Mouse (Mus musculus): ENCODE results near the gene Pcp4. TPM values are rescaled to one million over a fixed set of nuclear protein-coding genes. Genes with fewer than 3 reads are reported as not detected.

Pcp4 gene
- polyA plus RNA-seq, 1 experiment: 0.18 TPM

DNA sequence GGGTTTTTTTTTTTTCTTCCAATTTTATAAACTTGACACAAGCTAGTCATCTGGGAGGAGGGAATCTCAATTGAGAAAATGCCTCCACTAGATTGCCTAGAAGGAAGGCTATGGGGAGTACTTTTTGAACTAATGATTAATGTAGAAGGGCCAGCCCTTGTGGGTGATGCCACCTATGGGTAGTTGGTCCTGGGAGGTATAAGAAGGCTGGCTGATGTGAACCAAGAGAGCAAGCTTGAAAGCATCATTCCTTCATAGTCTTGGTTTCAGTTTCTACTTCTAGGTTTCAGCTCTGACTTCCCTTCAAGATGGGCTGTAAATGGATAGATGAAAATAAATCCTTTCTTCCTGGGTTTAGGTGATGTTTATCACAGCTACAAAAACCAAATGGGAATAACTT, 13.3 kb upstream of the Pcp4 start:
- TF ChIP-seq MYOD1 (IDR thresholded peaks at IDR 0.05; ENCODE audit: control insufficient read depth, insufficient read length, low read depth) (no peak), USF1 (IDR thresholded peaks at IDR 0.05; ENCODE audit: low read depth) (no peak), FOSL1 (IDR thresholded peaks at IDR 0.05; ENCODE audit: insufficient read depth, low read length, poor library complexity, severe bottlenecking) (no peak), CTCF (IDR thresholded peaks at IDR 0.05; ENCODE audit: control insufficient read depth, insufficient read depth, insufficient read length) (no peak), CEBPB (IDR thresholded peaks at IDR 0.05; ENCODE audit: low read depth) (no peak), MYOG (IDR thresholded peaks at IDR 0.05; ENCODE audit: control insufficient read depth, extremely low read depth, insufficient read length) (no peak), MAX (IDR thresholded peaks at IDR 0.05) (no peak)
- Histone ChIP-seq H3K36me3 (ENCODE audit: control insufficient read depth, insufficient read depth) (no peaks in the 10 kb centered on the region), H3K79me2 (ENCODE audit: control insufficient read depth, insufficient read depth) (no peaks in the 10 kb centered on the region), H3K27me3 (ENCODE audit: control insufficient read depth, insufficient read depth, insufficient read length) (no peaks in the 10 kb centered on the region), H3K79me3 (ENCODE audit: low read depth) (no peaks in the 10 kb centered on the region), H3K4me3 (ENCODE audit: insufficient read depth, poor library complexity, severe bottlenecking) (no peak overlapping the region), H3ac (ENCODE audit: control insufficient read depth, insufficient read length, low read depth) (no peak overlapping the region)

DNA sequence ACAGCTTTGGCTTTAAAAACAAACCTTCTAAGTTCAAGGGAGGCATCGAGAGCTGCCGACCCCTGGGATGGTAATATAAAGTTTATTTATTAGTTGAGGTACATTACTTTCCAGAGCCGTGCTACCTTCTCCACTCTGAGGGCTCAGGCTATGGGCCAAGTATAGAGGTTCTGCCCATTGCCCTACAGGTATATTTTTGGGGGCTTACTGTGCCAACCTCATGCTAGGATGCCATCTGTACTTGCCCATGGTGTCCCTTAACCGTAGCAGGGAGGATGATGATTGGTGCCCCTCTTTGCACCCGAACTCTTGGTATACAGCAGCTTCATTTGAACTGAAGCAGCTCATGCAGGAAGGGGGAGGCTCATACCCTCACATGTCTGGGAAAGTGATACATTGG, 9.8 kb upstream of the Pcp4 start:
- TF ChIP-seq USF1 (IDR thresholded peaks at IDR 0.05; ENCODE audit: low read depth) (no peak), MYOG (IDR thresholded peaks at IDR 0.05; ENCODE audit: control insufficient read depth, extremely low read depth, insufficient read length) (no peak), MYOD1 (IDR thresholded peaks at IDR 0.05; ENCODE audit: control insufficient read depth, insufficient read length, low read depth) (no peak), MAX (IDR thresholded peaks at IDR 0.05) (no peak), FOSL1 (IDR thresholded peaks at IDR 0.05; ENCODE audit: insufficient read depth, low read length, poor library complexity, severe bottlenecking) (no peak), CTCF (IDR thresholded peaks at IDR 0.05; ENCODE audit: control insufficient read depth, insufficient read depth, insufficient read length) (no peak), CEBPB (IDR thresholded peaks at IDR 0.05; ENCODE audit: low read depth) (no peak)
- no peak overlapping the region for H3K4me3 ChIP-seq (ENCODE audit: insufficient read depth, poor library complexity, severe bottlenecking)
- no peaks in the 10 kb centered on the region for H3K36me3 ChIP-seq (ENCODE audit: control insufficient read depth, insufficient read depth)
- H3K79me3 ChIP-seq (ENCODE audit: low read depth): no peaks in the 10 kb centered on the region
- H3ac ChIP-seq (ENCODE audit: control insufficient read depth, insufficient read length, low read depth): no peak overlapping the region
- no peaks in the 10 kb centered on the region for H3K79me2 ChIP-seq (ENCODE audit: control insufficient read depth, insufficient read depth)
- peaks cover 3% of the 10 kb centered on the region for H3K27me3 ChIP-seq (ENCODE audit: control insufficient read depth, insufficient read depth, insufficient read length)

DNA sequence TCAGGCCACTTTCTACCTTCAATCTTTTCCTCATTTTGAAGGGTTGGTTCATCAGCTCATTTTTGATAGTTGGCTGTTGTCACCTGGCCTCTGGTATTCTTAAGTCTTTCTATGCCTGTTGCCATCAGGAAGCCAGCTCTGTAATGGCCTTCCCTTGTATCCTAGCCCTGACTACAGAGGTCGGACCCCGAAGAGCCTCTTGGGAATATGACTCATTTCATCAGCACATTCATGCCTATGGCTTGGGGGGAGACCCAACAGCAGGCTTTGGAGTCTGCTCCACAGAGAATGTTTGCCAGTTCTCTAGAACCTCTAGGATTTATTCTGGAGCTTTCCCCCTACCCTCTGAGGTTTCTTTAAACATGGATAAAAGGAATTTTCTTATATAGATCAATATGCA, 8.1 kb upstream of the Pcp4 start:
- Histone ChIP-seq H3ac (ENCODE audit: control insufficient read depth, insufficient read length, low read depth) (no peak overlapping the region), H3K79me2 (ENCODE audit: control insufficient read depth, insufficient read depth) (no peaks in the 10 kb centered on the region), H3K79me3 (ENCODE audit: low read depth) (no peaks in the 10 kb centered on the region), H3K27me3 (ENCODE audit: control insufficient read depth, insufficient read depth, insufficient read length) (peaks cover 3% of the 10 kb centered on the region), H3K4me3 (ENCODE audit: insufficient read depth, poor library complexity, severe bottlenecking) (no peak overlapping the region), H3K36me3 (ENCODE audit: control insufficient read depth, insufficient read depth) (no peaks in the 10 kb centered on the region)
- TF ChIP-seq MAX (IDR thresholded peaks at IDR 0.05) (no peak), CTCF (IDR thresholded peaks at IDR 0.05; ENCODE audit: control insufficient read depth, insufficient read depth, insufficient read length) (no peak), USF1 (IDR thresholded peaks at IDR 0.05; ENCODE audit: low read depth) (no peak), CEBPB (IDR thresholded peaks at IDR 0.05; ENCODE audit: low read depth) (no peak), MYOG (IDR thresholded peaks at IDR 0.05; ENCODE audit: control insufficient read depth, extremely low read depth, insufficient read length) (no peak), FOSL1 (IDR thresholded peaks at IDR 0.05; ENCODE audit: insufficient read depth, low read length, poor library complexity, severe bottlenecking) (no peak), MYOD1 (IDR thresholded peaks at IDR 0.05; ENCODE audit: control insufficient read depth, insufficient read length, low read depth) (no peak)

DNA sequence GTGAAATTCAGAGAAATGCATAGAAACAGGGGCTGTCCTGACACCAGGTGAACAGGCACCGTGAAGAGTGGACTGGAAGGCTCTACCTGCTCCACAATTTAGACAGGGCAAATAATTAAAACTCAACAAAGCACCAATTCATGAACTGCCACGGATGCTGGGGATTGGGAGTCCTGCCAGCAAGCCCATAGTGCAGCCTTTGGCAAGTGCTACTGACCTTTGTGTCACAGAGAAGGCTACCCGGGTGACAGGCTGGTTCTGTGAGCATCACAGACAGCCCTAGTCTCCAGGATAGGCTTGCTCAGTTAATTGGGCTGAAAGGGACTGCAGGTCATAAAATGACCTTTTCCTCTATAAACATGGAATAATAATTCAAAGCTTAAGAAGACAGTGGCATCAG, 6.6 kb upstream of the Pcp4 start:
- Histone ChIP-seq H3K4me3 (ENCODE audit: insufficient read depth, poor library complexity, severe bottlenecking) (no peak overlapping the region), H3K79me2 (ENCODE audit: control insufficient read depth, insufficient read depth) (no peaks in the 10 kb centered on the region), H3K79me3 (ENCODE audit: low read depth) (no peaks in the 10 kb centered on the region), H3ac (ENCODE audit: control insufficient read depth, insufficient read length, low read depth) (no peak overlapping the region), H3K36me3 (ENCODE audit: control insufficient read depth, insufficient read depth) (no peaks in the 10 kb centered on the region), H3K27me3 (ENCODE audit: control insufficient read depth, insufficient read depth, insufficient read length) (peaks cover 10% of the 10 kb centered on the region)
- TF ChIP-seq CEBPB (IDR thresholded peaks at IDR 0.05; ENCODE audit: low read depth) (no peak), USF1 (IDR thresholded peaks at IDR 0.05; ENCODE audit: low read depth) (no peak), FOSL1 (IDR thresholded peaks at IDR 0.05; ENCODE audit: insufficient read depth, low read length, poor library complexity, severe bottlenecking) (no peak), MAX (IDR thresholded peaks at IDR 0.05) (no peak), CTCF (IDR thresholded peaks at IDR 0.05; ENCODE audit: control insufficient read depth, insufficient read depth, insufficient read length) (no peak), MYOD1 (IDR thresholded peaks at IDR 0.05; ENCODE audit: control insufficient read depth, insufficient read length, low read depth) (no peak), MYOG (IDR thresholded peaks at IDR 0.05; ENCODE audit: control insufficient read depth, extremely low read depth, insufficient read length) (no peak)

DNA sequence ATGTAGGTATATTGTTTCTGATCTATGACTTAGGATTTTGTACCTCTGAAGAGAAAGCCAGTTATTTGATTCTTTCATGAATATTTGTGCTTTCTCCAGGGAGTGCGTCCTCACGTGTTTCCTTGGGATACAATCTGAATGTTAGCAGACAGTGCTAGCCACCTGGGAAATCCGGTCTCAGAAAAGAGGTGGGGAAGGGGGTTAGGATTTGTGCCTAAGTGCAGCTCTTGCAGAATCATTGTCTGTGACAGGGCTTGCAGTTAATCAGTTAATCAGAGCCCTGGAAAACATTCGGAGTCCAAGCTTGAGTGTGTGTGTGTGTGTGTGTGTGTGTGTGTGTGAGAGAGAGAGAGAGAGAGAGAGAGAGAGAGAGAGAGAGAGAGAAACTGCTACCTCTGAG, 605 bp downstream of the Pcp4 start:
- H3K36me3 ChIP-seq (ENCODE audit: control insufficient read depth, insufficient read depth): no peaks in the 10 kb centered on the region
- no peaks in the 10 kb centered on the region for H3K79me2 ChIP-seq (ENCODE audit: control insufficient read depth, insufficient read depth)
- no peak for TF ChIP-seq FOSL1 (IDR thresholded peaks at IDR 0.05; ENCODE audit: insufficient read depth, low read length, poor library complexity, severe bottlenecking)
- TF ChIP-seq USF1 (IDR thresholded peaks at IDR 0.05; ENCODE audit: low read depth): no peak
- TF ChIP-seq MYOG (IDR thresholded peaks at IDR 0.05; ENCODE audit: control insufficient read depth, extremely low read depth, insufficient read length): no peak
- TF ChIP-seq CEBPB (IDR thresholded peaks at IDR 0.05; ENCODE audit: low read depth): no peak
- no peak for TF ChIP-seq MYOD1 (IDR thresholded peaks at IDR 0.05; ENCODE audit: control insufficient read depth, insufficient read length, low read depth)
- no peak for TF ChIP-seq CTCF (IDR thresholded peaks at IDR 0.05; ENCODE audit: control insufficient read depth, insufficient read depth, insufficient read length)
- no peak for TF ChIP-seq MAX (IDR thresholded peaks at IDR 0.05)
- peaks cover 22% of the 10 kb centered on the region for H3K27me3 ChIP-seq (ENCODE audit: control insufficient read depth, insufficient read depth, insufficient read length)
- no peaks in the 10 kb centered on the region for H3K79me3 ChIP-seq (ENCODE audit: low read depth)
- H3ac ChIP-seq (ENCODE audit: control insufficient read depth, insufficient read length, low read depth): no peak overlapping the region
- H3K4me3 ChIP-seq (ENCODE audit: insufficient read depth, poor library complexity, severe bottlenecking): no peak overlapping the region

DNA sequence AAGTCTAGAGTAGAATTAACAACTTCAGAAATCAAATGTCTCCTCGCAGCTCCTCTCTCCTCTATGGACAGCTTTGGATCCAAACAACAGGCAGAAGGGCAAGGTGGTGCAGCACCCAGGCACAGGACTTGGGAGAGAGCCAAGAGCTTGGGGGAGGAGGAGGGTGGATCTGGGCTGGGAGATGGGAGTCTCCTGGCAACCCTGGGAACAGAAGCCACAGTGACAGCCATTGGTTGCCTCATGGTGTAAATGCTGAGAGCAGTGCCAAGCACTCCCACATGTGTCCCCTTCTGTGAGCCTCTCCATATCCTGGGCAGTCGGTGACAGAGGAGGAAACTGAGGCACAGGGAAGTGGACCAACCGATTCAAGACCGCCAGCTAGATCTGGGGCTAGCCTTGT, 1.3 kb downstream of the Pcp4 start:
- no peaks in the 10 kb centered on the region for H3K36me3 ChIP-seq (ENCODE audit: control insufficient read depth, insufficient read depth)
- no peak overlapping the region for H3K4me3 ChIP-seq (ENCODE audit: insufficient read depth, poor library complexity, severe bottlenecking)
- H3K79me3 ChIP-seq (ENCODE audit: low read depth): no peaks in the 10 kb centered on the region
- no peaks in the 10 kb centered on the region for H3K79me2 ChIP-seq (ENCODE audit: control insufficient read depth, insufficient read depth)
- H3K27me3 ChIP-seq (ENCODE audit: control insufficient read depth, insufficient read depth, insufficient read length): peaks cover 28% of the 10 kb centered on the region
- no peak overlapping the region for H3ac ChIP-seq (ENCODE audit: control insufficient read depth, insufficient read length, low read depth)
- no peak for TF ChIP-seq USF1 (IDR thresholded peaks at IDR 0.05; ENCODE audit: low read depth)
- no peak for TF ChIP-seq MYOG (IDR thresholded peaks at IDR 0.05; ENCODE audit: control insufficient read depth, extremely low read depth, insufficient read length)
- TF ChIP-seq CTCF (IDR thresholded peaks at IDR 0.05; ENCODE audit: control insufficient read depth, insufficient read depth, insufficient read length): no peak
- TF ChIP-seq CEBPB (IDR thresholded peaks at IDR 0.05; ENCODE audit: low read depth): no peak
